Mouse (Mus musculus): ENCODE results near the gene Gm9745.

GRCm38 (mm10) chr13:8967742-8968141, 19.7 kb upstream of the Gm9745 start:
- TF ChIP-seq CTCF (IDR thresholded peaks at IDR 0.05; ENCODE audit: low read depth, low read length): no peak
- TF ChIP-seq POLR2A (IDR thresholded peaks at IDR 0.05; ENCODE audit: extremely low read depth, insufficient read depth, low read length): no peak

Data from liver, adult 2 months (tissue).